In the genomic region with DNA sequence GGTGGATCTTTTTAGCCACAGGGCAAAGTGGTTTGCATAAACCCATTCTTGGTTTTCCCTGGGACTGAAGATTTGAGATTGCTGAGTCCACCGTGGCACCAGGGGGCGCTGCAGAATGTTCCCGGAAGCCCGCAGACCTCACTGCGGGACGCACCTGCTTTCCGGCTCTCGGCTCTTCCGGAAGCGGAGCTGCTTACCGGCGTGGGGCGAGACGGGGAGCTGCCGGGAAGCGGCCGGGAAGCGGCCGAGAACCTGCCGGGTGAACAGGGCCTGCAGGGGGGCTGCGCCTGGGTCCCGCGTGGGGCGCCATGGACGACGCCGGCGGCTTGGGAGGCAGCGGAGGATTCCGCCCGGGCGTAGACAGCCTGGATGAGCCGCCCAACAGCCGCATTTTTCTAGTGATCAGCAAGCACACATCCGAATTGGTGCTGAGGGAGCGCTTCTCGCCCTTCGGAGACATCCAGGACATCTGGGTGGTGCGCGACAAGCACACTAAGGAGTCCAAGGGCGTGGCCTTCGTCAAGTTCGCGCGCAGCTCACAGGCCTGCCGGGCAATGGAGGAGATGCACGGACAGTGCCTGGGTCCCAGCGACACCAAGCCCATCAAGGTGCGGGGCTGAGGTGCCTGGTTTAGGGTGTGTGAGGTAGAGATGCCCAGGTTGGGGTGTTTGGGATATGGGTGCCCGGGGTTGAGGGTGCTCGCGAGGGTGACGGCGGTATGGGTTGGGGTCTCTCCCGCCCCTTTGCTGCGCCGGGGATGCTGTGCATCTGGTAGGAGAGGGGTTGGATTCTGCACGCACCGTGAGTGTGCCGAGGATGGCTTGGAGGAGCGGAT, we compare ENCODE assay signal across 8 mouse cellular contexts. TPM values are rescaled to one million over a fixed set of nuclear protein-coding genes. Genes with fewer than 3 reads are reported as not detected.
A peak's percentile ranks its signal among the peaks of the same experiment; 100 is the strongest.
DNase-seq lines count a peak whose midpoint lies in the region; ATAC-seq lines count a peak whose summit lies in the region.

TSS of gene Rbm45 (plus strand) at position 164 of the 835 bp plus-strand sequence.

- H3K9ac ChIP-seq in kidney, embryonic 15.5 days, result peak within 1 kb of the TSS; percentile 84

- H3K4me3 ChIP-seq in heart, embryonic 10.5 days, result peak within 1 kb of the TSS; percentile 99
- peak within 1 kb of the TSS; percentile 73 for H3K4me3 ChIP-seq in kidney, embryonic 15.5 days (replicated peaks)

- H3K27me3 ChIP-seq in heart, embryonic 10.5 days (ENCODE audit: insufficient read depth, poor library complexity, severe bottlenecking), result no peaks in the 10 kb centered on the region
- no peaks in the 10 kb centered on the region for H3K27me3 ChIP-seq in kidney, embryonic 15.5 days

- H3K9me3 ChIP-seq in heart, embryonic 10.5 days, result no peaks in the 10 kb centered on the region
- H3K9me3 ChIP-seq in kidney, embryonic 15.5 days (replicated peaks), result no peaks in the 10 kb centered on the region

- DNase-seq in B cell, adult 2 months, result peak; percentile 93 to 94
- peak; percentile 96 for DNase-seq in brain, adult 2 months (ENCODE audit: low read depth, low spot score)
- DNase-seq in heart, embryonic 10.5 days (ENCODE audit: low spot score), result peak; percentile 91
- peak; percentile 90 for DNase-seq in liver
- DNase-seq in spleen, postnatal 4 days (ENCODE audit: low spot score in 2 of 2), result peak; percentile 88 to 96

- H3K4me1 ChIP-seq in heart, embryonic 10.5 days, result peaks cover 10% of the 10 kb centered on the region
- H3K4me1 ChIP-seq in kidney, embryonic 15.5 days, result peaks cover 12% of the 10 kb centered on the region

- peak; percentile 90 for ATAC-seq in erythroblast, adult 5-6 weeks (replicated peaks; ENCODE audit: low FRiP score, poor library complexity, severe bottlenecking)
- ATAC-seq in kidney, embryonic 15.5 days (replicated peaks; ENCODE audit: low FRiP score), result peak; percentile 90
- ATAC-seq in monocyte, adult 5-6 weeks (replicated peaks; ENCODE audit: insufficient number of reproducible peaks, low FRiP score, low TSS enrichment, poor library complexity, severe bottlenecking), result peak; percentile 85

- under 1% methylated on average over 61 of the region's 61 CpGs for WGBS in heart, embryonic 10.5 days
- under 1% methylated on average over 61 of the region's 61 CpGs for WGBS in kidney, embryonic 15.5 days

- H3K4me2 ChIP-seq in kidney, embryonic 15.5 days, result peak within 1 kb of the TSS; percentile 94

- H3K36me3 ChIP-seq in heart, embryonic 10.5 days, result peaks cover 21% of the 10 kb centered on the region
- peaks cover 32% of the 10 kb centered on the region for H3K36me3 ChIP-seq in kidney, embryonic 15.5 days

- H3K27ac ChIP-seq in heart, embryonic 10.5 days, result peak within 1 kb of the TSS; percentile 93
- peak within 1 kb of the TSS; percentile 68 for H3K27ac ChIP-seq in kidney, embryonic 15.5 days

RNA-seq across cellular contexts. Expression of gene Rbm45, which starts in this region (rescaled TPM):
- total RNA-seq in erythroblast, adult 5-6 weeks (2015; ENCODE audit: low replicate concordance), result 1.3 and 4.4 TPM in 2 replicates
- total RNA-seq in erythroblast, adult 5-6 weeks (2017; ENCODE audit: low replicate concordance), result 12.0 and 17.1 TPM in 2 replicates
- 4.7 and 11.3 TPM in 2 replicates for polyA plus RNA-seq in heart, embryonic 10.5 days (2016; fragmentation: Nextera tagmentation; extraction: Ambion mirVana)
- polyA plus RNA-seq in kidney, embryonic 15.5 days (2015; fragmentation: Nextera tagmentation; extraction: Ambion mirVana), result 17.5 and 18.3 TPM in 2 replicates
- total RNA-seq in monocyte, adult 5-6 weeks (2017), result 36.7 to 49.5 TPM (median 49.4 TPM) in 3 replicates

Comparison
In these comparisons a context has a peak if more than half of its experiments do, and no peak if none do; other contexts are left out.
1. Peak in every context shown above with its lines: DNase-seq, ATAC-seq, H3K4me3 ChIP-seq and H3K27ac ChIP-seq.